Mouse (Mus musculus) common myeloid progenitor, adult 5-6 weeks (primary cell): ENCODE data around the gene Gm6408. TPM values are rescaled to one million over a fixed set of nuclear protein-coding genes. Genes with fewer than 3 reads are reported as not detected.
"Not testable (repeated sequence)": the region's sequence is repeated elsewhere in the genome, so short reads cannot be mapped to it uniquely, and the experiment has no call there.

Experiments
- ATAC-seq: replicated peaks from 2 replicates; pipeline ENCODE4 v1.8.0; 2016; ENCODE audit warnings: low read depth, mild to moderate bottlenecking, moderate TSS enrichment, inconsistent platforms; ENCODE audit not compliant: poor library complexity, severe bottlenecking
- total RNA-seq: library from RNA; stranded (forward); fragments of 200-1000, 187-1606 nt; gene quantifications from 2 replicates; pipeline ENCODE4 v1.2.3, GENCODE M21; 2017

The Gm6408 gene
- total RNA-seq, result not detected in 2 replicates

DNA sequence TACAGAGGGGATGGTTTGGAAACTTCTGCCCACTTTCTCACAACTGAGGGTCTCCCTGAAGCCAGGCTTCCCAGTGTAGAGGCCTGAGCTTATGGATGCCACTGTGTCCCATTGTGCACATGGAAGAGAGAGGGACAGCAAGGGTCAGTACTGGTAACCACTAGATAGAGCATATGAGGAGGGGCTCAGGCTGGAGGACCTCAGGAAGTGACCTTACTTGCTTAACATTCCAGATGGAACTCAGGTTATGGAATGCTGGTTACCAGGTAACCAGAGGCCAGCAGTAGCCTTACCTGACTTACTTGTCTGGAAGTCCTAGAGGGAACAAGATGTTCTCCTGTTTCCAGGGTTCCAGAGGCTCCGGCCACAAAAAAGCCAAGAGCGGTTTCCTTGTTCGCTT is at the start of gene Gm6408:
Gene Gm6408 (plus strand): TSS at position 301 of the 400 bp plus-strand sequence.
- not testable (repeated sequence) for ATAC-seq

DNA sequence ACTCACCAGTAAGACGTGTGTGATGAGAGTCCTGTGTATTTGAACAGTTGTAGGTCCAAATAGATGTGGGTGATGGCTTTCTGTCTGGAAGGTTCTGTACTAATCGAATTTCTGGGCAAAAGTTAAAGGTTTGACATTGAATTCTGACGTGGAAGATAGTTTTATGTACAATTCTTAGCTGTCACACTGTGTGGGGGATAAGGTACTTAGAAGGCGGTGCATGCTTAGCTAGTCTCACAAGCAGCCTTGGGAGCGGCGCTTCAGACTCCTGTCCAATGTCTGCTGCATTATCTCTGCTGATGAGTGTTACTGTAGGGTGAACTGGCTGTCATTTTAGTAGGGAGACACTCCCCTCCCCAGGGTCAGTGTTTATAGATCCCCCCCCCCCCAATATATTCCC is 49.3 kb upstream of the Gm6408 start:
- ATAC-seq, result no peak

DNA sequence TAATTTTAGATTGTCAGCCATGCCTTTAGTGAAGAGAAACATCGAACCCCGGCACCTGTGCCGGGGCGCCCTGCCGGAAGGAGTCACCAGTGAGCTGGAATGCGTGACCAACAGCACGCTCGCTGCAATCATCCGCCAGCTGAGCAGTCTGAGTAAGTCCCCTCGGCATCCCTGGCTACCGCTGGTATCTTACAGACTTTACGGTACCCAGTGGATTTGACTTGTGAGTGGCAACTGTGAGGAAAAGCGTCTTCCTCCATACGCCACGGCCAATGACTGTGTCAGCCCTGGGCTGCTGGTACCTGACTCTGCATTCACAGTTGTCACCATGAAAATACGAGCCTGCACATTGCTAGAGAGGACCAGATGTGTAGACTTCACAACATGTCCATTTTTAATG is 46.4 kb upstream of the Gm6408 start:
- ATAC-seq, result no peak

DNA sequence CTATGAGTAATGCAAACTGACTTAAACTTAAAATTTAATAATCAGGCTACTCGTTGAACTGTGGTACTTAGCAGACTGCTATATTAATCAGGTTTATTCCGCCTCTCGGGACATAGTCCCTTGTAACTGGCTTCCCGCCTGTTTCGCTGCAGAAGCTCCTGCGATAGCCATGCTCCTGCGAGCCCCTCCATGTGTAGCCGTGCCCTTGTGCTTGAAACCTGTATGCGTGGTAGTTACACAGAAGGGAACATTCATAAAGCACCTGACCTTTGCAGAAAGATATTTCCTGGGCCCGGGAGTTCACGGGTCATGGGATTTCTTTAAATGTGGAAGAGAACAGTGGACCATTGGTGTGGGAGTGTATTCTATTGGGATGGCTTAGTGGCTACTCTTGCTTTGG is 45.0 kb upstream of the Gm6408 start:
- no peak for ATAC-seq

DNA sequence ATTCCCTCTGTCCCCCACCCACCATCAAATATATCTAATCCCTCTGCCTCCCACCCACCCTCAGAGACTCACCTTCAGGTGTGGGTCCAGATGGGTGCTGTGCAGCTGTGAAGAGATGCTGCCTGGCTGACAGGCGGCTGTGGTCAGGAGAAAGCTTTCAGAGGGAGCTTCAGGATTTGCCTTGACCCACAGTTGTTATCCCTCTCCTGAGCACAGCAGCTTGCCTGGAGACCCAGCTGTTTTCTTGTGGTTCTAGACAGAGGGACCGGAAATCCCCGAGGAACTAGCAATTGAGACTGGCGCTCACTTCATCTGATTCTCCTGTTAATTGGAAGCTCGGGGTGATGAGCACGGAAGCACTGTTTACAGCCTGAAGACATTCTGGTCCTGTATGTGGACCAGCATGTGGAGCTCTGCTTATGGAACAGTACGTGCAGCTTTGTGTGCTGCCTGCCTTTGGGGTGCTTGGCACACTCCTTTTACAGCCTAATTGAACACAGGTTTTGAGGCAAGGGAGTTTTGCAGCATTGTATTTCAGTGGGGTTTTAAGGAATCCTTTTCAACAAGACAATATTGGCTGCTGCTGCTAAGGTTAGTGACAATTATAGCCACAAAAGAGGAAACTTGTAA is 42.5 kb upstream of the Gm6408 start:
- ATAC-seq, result no peak

DNA sequence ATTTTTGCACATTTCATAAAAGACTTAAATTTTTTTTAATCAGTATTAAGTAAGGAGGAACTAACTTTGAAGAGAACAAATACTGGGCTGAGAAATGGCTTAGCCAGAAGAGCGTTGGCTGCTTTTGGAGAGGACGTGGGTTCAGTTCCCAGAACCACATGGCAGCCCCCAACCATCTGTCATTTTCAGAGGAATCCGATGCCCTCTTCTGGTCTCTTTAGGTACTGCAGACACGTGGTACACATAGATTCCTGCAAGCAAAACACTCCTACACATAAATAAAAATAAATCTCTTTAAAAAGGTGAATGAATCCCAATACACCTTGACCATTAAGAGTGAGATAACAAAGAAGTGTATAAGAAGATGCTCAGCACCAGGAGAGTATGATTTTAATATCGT is 41.5 kb upstream of the Gm6408 start:
- ATAC-seq, result no peak

DNA sequence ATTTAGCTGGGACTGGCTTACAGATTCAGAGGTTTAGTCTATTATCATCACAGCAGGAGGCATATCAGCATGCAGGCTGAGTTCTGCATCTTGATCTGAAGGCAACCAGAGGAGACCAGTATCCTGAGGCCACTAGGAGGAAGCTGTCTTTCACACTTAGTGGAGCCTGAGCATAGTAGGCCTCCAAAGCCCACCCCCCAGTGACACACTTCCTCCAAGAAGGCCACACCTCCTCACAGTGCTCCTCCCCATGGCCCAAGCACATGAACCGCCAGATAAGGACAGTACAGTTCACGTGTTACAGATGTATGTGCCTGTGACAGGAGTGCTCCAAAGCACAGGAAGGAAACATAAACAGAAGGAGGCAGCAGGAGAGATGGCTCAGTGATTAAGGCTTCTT is 39.0 kb upstream of the Gm6408 start:
- 0 out of 2 replicates have a peak, but pooled peaks have one; percentile 18 for ATAC-seq

DNA sequence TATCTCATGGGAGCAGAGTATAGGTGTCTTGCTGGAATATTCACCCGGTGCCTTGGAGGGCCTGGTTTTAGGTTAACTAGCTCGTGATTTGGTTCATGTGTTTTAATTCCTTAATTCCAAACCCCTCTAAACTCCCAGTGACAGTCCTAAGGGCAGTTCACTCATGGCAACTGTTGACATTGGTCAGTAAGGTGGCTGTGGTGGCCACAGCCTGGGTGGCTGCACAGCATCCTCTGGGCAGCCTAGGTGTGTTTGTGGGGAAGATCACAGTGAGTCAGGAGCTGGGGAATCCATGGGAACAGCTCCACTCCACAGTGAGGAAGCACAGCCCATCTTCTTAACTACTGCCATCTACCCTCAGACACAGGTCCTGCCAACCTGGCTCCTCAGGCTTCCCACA is 35.1 kb upstream of the Gm6408 start:
- ATAC-seq, result no peak

DNA sequence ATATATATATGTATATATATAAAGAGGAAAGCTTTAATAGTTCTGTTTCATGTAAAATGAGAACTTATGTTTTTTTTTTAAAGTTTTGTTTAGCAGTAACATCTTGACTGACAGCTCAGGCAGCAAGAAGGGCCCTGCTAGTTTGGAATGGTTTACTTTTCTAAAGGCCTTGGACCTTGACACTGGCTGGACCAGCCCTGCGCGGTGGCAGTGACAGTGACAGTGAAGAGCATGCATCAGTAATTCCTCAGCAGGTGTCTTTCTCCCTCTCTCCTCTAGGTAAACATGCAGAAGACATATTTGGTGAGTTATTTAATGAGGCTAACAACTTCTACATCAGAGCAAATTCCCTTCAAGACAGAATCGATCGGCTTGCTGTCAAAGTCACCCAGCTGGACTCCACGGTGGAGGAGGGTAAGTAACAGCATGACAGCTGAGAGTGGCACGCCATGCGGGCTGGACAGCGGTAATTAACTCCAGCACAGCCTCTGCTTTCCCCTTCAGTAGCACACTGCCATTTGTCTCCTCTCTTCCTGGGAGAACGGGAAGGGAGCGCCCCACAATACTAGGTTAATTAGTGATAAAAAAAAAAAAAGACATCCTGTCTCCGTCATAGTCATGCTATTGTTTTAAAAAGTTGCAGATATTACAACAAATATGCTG is 30.0 kb upstream of the Gm6408 start:
- no peak for ATAC-seq

DNA sequence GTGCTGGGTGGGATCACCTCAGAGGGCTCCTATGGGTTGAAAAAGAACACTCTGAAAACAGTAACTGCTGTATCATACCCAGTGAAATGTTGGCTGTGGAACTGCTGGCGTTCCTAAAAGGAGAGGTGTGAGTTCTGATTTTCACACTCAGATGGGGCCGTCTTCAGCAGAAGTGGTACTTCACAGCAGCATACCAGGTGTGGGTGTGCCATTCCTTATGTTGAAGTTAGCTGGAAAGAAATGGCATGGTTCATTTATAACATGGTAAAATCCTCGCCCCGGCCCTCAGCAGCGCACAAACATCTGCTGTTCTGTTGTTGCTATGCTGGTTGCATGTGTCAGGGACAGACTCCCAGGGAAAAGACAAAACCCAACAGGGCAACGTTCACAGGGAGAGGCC is 28.2 kb upstream of the Gm6408 start:
- no peak for ATAC-seq

DNA sequence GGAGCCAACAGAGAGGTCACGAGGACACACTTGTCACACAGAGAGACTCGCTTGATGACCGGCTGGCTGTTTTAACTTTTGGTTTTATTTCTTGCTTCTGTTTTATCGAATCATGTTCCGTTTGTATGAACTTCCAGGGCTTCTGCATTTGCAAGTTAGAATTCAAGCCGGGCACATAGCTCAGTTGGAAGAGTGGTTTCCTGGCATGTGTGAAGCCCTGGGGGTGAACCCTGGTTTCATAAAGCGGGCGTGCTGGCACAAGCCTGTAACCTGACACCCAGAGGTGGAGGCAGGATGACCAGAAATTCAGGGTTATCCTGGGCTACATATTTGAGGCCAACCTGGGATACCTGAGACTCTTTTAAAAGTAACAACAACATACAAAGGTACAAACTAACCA is 20.2 kb upstream of the Gm6408 start:
- 0 out of 2 replicates have a peak, but pooled peaks have one; percentile 32 for ATAC-seq

DNA sequence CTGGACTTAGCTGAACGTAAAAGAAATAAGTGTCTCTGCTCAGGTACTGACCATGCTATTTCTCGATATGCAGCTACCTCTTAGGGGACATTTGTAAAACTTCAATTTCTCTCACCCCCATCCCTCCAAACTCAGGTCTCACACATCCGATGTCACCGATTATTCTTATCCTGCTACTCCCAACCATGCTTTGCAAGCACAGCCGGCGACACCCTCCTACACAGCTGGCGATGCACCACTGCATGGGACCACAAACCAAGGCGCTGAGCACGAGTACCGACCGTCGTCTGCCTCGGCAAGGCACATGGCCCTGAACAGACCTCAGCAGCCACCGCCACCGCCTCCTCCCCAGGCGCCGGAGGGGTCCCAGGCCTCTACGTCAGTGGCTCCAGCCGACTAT is 15.1 kb upstream of the Gm6408 start:
- no peak for ATAC-seq

DNA sequence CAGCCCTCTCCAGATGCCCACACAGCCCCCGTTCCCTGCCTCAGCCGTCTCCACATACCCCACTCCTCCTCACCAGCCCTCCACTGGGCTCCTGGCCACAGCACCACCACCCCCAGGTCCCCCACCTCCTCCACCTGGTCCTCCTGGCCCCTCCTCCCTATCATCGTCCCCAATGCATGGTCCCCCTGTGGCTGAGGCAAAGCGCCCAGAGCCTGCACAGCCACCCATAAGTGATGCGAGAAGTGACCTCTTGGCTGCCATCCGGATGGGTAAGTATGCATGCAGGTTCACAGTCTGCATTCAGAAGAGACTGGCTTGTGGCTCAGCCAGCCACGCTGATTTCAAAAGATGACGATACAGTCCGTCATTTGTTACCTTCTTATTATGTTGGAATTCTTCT is 13.5 kb upstream of the Gm6408 start:
- no peak for ATAC-seq

DNA sequence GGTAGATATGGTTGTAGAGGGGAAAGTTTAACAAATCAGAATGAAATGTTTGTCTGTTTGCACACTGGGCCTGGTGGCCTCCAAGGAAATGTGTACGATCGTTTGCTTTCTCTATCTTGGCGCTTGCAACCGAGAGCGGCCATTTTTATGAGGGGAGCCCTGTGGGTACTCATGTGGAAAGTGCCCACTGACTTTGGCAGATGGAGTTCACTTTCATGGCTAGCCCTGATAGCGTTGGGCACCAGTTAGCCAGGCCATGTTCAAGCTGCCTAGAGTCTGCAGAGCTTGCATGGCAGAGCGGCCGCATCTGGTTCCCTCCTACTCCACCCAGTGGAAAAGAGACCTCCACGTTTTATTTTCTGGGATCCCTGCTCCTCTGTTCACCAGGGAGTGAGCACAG is 10.9 kb upstream of the Gm6408 start:
- ATAC-seq, result no peak

DNA sequence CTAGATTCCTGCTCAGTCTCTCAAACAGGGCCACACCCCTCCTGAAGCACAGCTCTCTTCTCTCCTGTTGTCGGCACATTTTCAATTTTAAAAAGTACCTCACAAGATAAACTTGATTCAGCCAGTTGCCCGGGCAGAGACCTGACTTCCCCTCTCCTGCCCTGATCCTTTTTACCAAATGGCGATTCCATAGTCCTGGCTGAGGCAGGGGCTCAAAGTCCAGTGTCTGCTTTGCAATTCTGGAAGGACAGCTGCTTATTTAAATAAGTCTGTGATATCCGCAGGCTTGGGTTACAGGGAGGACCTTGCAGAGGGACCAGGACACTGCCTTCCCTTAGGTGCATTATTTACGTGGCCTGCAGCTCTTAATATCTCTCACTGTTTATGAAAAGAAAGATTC is 10.5 kb upstream of the Gm6408 start:
- ATAC-seq, result no peak

DNA sequence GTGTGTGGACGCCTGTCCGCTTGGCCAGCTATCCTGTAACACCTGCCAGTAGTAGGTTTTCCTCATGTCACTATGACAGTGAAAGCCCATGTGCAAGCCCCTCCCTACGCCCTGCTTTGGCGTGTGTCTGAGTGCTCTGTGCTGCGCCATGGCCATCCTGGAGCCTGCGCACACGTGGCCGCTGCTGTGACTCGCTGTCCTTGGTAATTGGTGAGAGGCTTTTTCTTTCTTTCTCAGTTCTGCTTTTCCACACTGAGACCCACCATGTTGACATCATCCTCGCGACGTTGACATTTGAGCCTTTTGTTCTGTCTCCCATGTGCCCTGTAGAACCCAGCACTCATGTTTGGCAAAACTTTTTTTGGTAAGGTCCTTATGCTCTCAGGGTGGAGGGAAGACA is 9.9 kb upstream of the Gm6408 start:
- no peak for ATAC-seq

DNA sequence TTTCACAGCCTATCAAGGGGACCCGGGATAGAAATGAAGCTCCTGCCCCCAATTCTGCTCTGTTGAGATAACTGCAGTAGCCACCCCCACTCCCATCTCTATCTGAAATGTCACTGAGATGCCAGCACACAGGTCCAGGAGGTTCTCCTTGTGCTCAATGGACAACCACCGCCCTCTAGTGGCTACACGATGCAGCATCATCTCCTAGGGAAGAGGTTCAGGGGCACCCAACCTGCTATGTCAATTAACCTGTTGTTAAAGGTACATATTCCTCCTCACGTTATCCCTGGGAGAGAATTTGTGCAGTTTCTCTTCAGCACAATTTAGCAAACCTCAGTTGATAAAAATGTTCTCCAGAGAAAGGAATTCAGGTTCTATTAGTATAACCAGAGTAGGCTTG is 2.2 kb upstream of the Gm6408 start:
- not testable (repeated sequence) for ATAC-seq

DNA sequence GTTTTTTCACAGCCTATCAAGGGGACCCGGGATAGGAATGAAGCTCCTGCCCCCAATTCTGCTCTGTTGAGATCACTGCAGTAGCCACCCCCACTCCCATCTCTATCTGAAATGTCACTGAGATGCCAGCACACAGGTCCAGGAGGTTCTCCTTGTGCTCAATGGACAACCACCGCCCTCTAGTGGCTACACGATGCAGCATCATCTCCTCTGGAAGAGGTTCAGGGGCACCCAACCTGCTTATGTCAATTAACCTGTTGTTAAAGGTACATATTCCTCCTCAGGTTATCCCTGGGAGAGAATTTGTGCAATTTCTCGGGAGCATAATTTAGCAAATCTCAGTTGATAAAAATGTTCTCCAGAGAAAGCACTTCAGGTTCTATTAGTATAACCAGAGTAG is 7.2 kb downstream of the Gm6408 start:
- not testable (repeated sequence) for ATAC-seq

DNA sequence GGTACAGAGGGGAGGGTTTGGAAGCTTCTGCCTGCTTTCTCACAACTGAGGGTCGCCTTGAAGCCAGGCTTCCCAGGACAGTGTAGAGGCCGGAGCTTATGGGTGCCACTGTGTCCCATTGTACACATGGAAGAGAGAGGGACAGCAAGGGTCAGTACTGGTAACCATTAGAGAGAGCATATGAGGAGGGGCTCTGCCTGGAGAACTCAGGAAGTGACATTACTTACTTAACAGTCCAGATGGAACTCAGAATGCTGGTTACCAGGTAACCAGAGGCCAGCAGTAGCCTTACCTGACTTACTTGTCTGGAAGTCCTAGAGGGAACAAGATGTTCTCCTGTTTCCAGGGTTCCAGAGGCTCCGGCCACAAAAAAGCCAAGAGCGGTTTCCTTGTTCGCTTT is 9.3 kb downstream of the Gm6408 start, which contains the start of gene Gm6370:
Gene Gm6370 (plus strand): TSS at position 301 of the 400 bp plus-strand sequence.
- not testable (repeated sequence) for ATAC-seq

DNA sequence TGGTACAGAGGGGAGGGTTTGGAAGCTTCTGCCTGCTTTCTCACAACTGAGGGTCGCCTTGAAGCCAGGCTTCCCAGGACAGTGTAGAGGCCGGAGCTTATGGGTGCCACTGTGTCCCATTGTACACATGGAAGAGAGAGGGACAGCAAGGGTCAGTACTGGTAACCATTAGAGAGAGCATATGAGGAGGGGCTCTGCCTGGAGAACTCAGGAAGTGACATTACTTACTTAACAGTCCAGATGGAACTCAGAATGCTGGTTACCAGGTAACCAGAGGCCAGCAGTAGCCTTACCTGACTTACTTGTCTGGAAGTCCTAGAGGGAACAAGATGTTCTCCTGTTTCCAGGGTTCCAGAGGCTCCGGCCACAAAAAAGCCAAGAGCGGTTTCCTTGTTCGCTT is 20.3 kb downstream of the Gm6408 start, which contains the start of gene 4930449I24Rik:
Gene 4930449I24Rik (plus strand): TSS at position 301 of the 400 bp plus-strand sequence.
- ATAC-seq, result not testable (repeated sequence)

DNA sequence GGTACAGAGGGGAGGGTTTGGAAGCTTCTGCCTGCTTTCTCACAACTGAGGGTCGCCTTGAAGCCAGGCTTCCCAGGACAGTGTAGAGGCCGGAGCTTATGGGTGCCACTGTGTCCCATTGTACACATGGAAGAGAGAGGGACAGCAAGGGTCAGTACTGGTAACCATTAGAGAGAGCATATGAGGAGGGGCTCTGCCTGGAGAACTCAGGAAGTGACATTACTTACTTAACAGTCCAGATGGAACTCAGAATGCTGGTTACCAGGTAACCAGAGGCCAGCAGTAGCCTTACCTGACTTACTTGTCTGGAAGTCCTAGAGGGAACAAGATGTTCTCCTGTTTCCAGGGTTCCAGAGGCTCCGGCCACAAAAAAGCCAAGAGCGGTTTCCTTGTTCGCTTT is 32.1 kb downstream of the Gm6408 start, which contains the start of gene Gm3402:
Gene Gm3402 (plus strand): TSS at position 301 of the 400 bp plus-strand sequence.
- not testable (repeated sequence) for ATAC-seq

DNA sequence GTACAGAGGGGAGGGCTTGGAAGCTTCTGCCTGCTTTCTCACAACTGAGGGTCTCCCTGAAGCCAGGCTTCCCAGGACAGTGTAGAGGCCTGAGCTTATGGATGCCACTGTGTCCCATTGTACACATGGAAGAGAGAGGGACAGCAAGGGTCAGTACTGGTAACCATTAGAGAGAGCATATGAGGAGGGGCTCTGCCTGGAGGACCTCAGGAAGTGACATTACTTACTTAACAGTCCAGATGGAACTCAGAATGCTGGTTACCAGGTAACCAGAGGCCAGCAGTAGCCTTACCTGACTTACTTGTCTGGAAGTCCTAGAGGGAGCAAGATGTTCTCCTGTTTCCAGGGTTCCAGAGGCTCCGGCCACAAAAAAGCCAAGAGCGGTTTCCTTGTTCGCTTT is 43.7 kb downstream of the Gm6408 start, which contains the start of gene Gm3404:
Gene Gm3404 (plus strand): TSS at position 301 of the 400 bp plus-strand sequence.
- not testable (repeated sequence) for ATAC-seq
